ENCODE assay signal across 8 mouse cellular contexts in genomic region chr9:57467896-57468549, GRCm38 (mm10). TPM values are rescaled to one million over a fixed set of nuclear protein-coding genes. Genes with fewer than 3 reads are reported as not detected.
A peak's percentile ranks its signal among the peaks of the same experiment; 100 is the strongest.
DNase-seq lines count a peak whose midpoint lies in the region; ATAC-seq and TF ChIP-seq lines count a peak whose summit lies in the region.

Gene Scamp5, minus strand, starts transcription at chr9:57468060.

- DNase-seq in gastrocnemius, postnatal 14 days = peak; percentile 89
- peak; percentile 86 for DNase-seq in induced T-regulatory cell, adult 2 months (ENCODE audit: low read depth)
- peak; percentile 75 to 91 for DNase-seq in left cerebral cortex, adult 8-10 months (ENCODE audit: low spot score in 2 of 2)
- peak; percentile 89 to 90 for DNase-seq in right cerebral cortex, adult 2 months (ENCODE audit: low spot score in 2 of 2)
- DNase-seq in urinary bladder, postnatal 10 days (ENCODE audit: low spot score) = peak; percentile 68

- H3K27ac ChIP-seq in cortical plate, adult 2 months (ENCODE audit: insufficient read depth, low read length) = peak within 1 kb of the TSS; percentile 92

- intact Hi-C loops in gastrocnemius, postnatal 14 days (cut with DNase I; ENCODE audit: low total_unique reads) = no loop called here

- peak; percentile 90 for TF ChIP-seq POLR2A in cortical plate, adult 2 months (IDR thresholded peaks at IDR 0.05; ENCODE audit: extremely low read depth, insufficient read depth, low read length)

- peak within 1 kb of the TSS; percentile 86 for H3K4me3 ChIP-seq in cortical plate, adult 2 months (ENCODE audit: insufficient read depth, low read length)

- peaks cover 9% of the 10 kb centered on the region for H3K4me1 ChIP-seq in cortical plate, adult 2 months (ENCODE audit: control insufficient read depth, insufficient read depth, low read length)

- no peak for TF ChIP-seq CTCF in cortical plate, adult 2 months (IDR thresholded peaks at IDR 0.05; ENCODE audit: extremely low read depth, insufficient read depth, low read length)

- peak; percentile 36 for ATAC-seq in activated CD4-positive, CD25-positive, alpha-beta regulatory T cell, adult 4 months
- peak; percentile 80 for ATAC-seq in megakaryocyte, adult 5-6 weeks (ENCODE audit: poor library complexity, severe bottlenecking)

RNA-seq across cellular contexts. Expression of gene Scamp5, which starts in this region (rescaled TPM):
- under 1 TPM in 1 of 2 experiments, not detected in 1; 0.50 TPM for polyA plus RNA-seq in activated CD4-positive, CD25-positive, alpha-beta regulatory T cell, adult 4 months (2017; shearing (Covaris generic))
- polyA plus RNA-seq in cortical plate, adult 2 months (2012; rRNA removed) = 376 and 379 TPM in 2 replicates
- total RNA-seq in gastrocnemius, postnatal 14 days (2021) = 1 to 10 TPM; 3.6 to 6.4 TPM
- 100 to 1,000 TPM; 371 to 387 (median 384) TPM for total RNA-seq in left cerebral cortex, adult 8-10 months (2022)
- total RNA-seq in megakaryocyte, adult 5-6 weeks (2015) = 0.30 and 0.33 TPM in 2 replicates
- 0.04 and 0.28 TPM in 2 replicates for total RNA-seq in megakaryocyte, adult 5-6 weeks (2017)

Comparison
In these comparisons a context has a peak if more than half of its experiments do, and no peak if none do; other contexts are left out.
1. Peak in every context shown above with its lines: DNase-seq, ATAC-seq, H3K4me3 ChIP-seq and H3K27ac ChIP-seq.
2. RNA of gene Scamp5 (total RNA-seq): 371 to 387 TPM in left cerebral cortex, adult 8-10 months; 3.6 to 6.4 TPM in gastrocnemius, postnatal 14 days and 0.04 to 0.33 TPM in megakaryocyte, adult 5-6 weeks; every median in the first group is over 10 times any median in the second.
3. RNA of gene Scamp5 (polyA plus RNA-seq): 376 to 379 TPM in cortical plate, adult 2 months; 0.50 TPM in activated CD4-positive, CD25-positive, alpha-beta regulatory T cell, adult 4 months; every median in the first group is over 100 times any median in the second.
4. Peak in ATAC-seq in activated CD4-positive, CD25-positive, alpha-beta regulatory T cell, adult 4 months; RNA of the gene not detected or under 1 TPM.
5. Peak in ATAC-seq in megakaryocyte, adult 5-6 weeks; RNA of the gene not detected or under 1 TPM.